Mouse (Mus musculus): ENCODE measurements around the gene Adipoq.

- TF ChIP-seq CTCF (IDR thresholded peaks at IDR 0.05; ENCODE audit: low read depth) = no peak
- TF ChIP-seq EP300 (IDR thresholded peaks at IDR 0.05; ENCODE audit: low read depth) = no peak
Observed at GRCm38 (mm10) chr16:23166646-23167045, 20.3 kb downstream of the Adipoq start.

Data from liver, embryonic 14.5 days (tissue).